Mouse (Mus musculus): Measurements from ENCODE around the gene Gpr4.

DNA sequence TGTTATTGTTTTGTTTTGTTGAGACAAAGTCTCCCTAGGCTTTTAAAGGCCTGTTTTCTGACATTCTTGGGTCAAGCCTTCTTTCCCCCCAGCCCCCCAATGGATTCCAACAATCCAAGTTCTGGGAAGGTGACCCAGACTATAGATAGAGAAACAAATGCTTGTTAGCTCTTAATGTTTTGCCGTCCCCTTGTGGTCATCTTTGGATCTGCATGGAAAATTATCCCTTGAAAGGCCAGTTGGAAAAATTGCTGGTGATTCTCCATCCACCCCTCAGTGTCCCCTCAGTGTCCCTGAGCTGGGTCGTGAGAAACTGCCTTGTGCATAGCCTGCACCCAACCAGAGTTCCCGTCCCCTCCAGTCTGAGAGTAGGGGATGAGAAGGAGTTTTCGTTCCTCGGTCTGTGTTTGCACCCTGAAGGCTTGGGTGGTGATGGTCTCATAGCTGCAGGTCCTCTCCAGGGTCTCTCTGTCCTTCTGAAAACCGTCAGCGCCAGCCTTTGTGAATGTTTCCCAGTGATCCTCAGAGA lies 3.3 kb upstream of the Gpr4 start:
- TF ChIP-seq POLR2A (IDR thresholded peaks at IDR 0.05; ENCODE audit: borderline replicate concordance, extremely low read depth, insufficient read depth, insufficient read length, poor library complexity, severe bottlenecking): no peak
- TF ChIP-seq CTCF (IDR thresholded peaks at IDR 0.05; ENCODE audit: borderline replicate concordance, extremely low read depth, insufficient read depth, insufficient read length): peak; percentile 57; the same call in 1 of the 2 replicates
